Mouse (Mus musculus) intestine, embryonic 14.5 days (tissue): ENCODE measurements around the gene Rab21. TPM values are rescaled to one million over a fixed set of nuclear protein-coding genes. Genes with fewer than 3 reads are reported as not detected.

Experiments
- ATAC-seq: fragments of 200-750 bp; cut with Nextera tagmentation; replicated peaks from 2 replicates; pipeline ENCODE4 v1.8.0; 2017; ENCODE audit warnings: low read depth, moderate number of reproducible peaks, moderate TSS enrichment, moderate library complexity; ENCODE audit not compliant: low FRiP score, low TSS enrichment
- DNase-seq: peaks from one replicate; pipeline ENCODE4 v3.0.0-alpha.2; 2018; ENCODE audit warnings: low spot score
- H3K27ac ChIP-seq: fragments of 300-500 bp; sonication (generic); 2 replicates; pipeline ENCODE4 v1.5.1; 2014; ENCODE audit warnings: low read depth, mild to moderate bottlenecking, control low read depth
- H3K27me3 ChIP-seq: fragments of 300-500 bp; sonication (generic); replicated peaks from 2 replicates; pipeline ENCODE4 v1.6.1; 2014; ENCODE audit warnings: low read length, control low read depth; ENCODE audit not compliant: control insufficient read depth, insufficient read depth
- H3K36me3 ChIP-seq: fragments of 300-500 bp; sonication (generic); 2 replicates; pipeline ENCODE4 v1.6.1; 2014; ENCODE audit warnings: low read length, control low read depth; ENCODE audit not compliant: control insufficient read depth, insufficient read depth
- H3K4me1 ChIP-seq: fragments of 300-500 bp; sonication (generic); replicated peaks from 2 replicates; pipeline ENCODE4 v1.6.1; 2014; ENCODE audit warnings: low read length, control low read depth, mixed read lengths; ENCODE audit not compliant: control insufficient read depth, insufficient read depth
- H3K4me2 ChIP-seq: fragments of 300-500 bp; sonication (generic); 2 replicates; pipeline ENCODE4 v1.6.1; 2014; ENCODE audit warnings: low read length
- H3K4me3 ChIP-seq: fragments of 300-500 bp; sonication (generic); 2 replicates; pipeline ENCODE4 v1.5.1; 2014; ENCODE audit warnings: low read depth, low read length, control low read depth, mixed read lengths
- H3K9ac ChIP-seq: fragments of 300-500 bp; sonication (generic); 2 replicates; pipeline ENCODE4 v1.6.1; 2014; ENCODE audit warnings: mild to moderate bottlenecking, low read length
- H3K9me3 ChIP-seq: fragments of 300-500 bp; sonication (generic); 2 replicates; pipeline ENCODE4 v1.6.1; 2016; ENCODE audit warnings: low read length, control low read depth; ENCODE audit not compliant: control insufficient read depth
- whole genome bisulfite sequencing: fragments of 180-500 bp; shearing (Covaris S2); extraction: QIAGEN DNeasy Blood & Tissue Kit; methylation state at CpG from one replicate; pipeline ENCODE4 v1.1.7; 2014; 5-methylcytosine and 5-hydroxymethylcytosine counted together
- polyA plus RNA-seq: library from polyadenylated mRNA; unstranded; fragments of >200 nt; fragmentation: Nextera tagmentation; extraction: Ambion mirVana; gene quantifications from 2 replicates; pipeline ENCODE4 v1.2.1, GENCODE M21; 2014

Rab21 gene
- polyA plus RNA-seq, 1 experiment from 2014 or later: 7.5 TPM

- Histone ChIP-seq H3K27me3 (no peaks in the 10 kb centered on the region), H3K36me3 (no peaks in the 10 kb centered on the region), H3K4me1 (peaks cover 19% of the 10 kb centered on the region), H3K4me3 (peak overlapping the region; percentile 88), H3K9me3 (no peaks in the 10 kb centered on the region), H3K9ac (peak overlapping the region; percentile 93), H3K27ac (peak overlapping the region; percentile 94; the same call in 1 of the 2 replicates), H3K4me2 (peak overlapping the region; percentile 68)
- ATAC-seq (no peak), DNase-seq (no peak)
- 65% methylated on average over 11 of the region's 11 CpGs for WGBS
These were observed 919 bp upstream of the Rab21 start for GRCm38 (mm10) chr10:115316313-115316712.

GRCm38 (mm10) chr10:115314582-115315452, 577 bp downstream of the Rab21 start:
- Histone ChIP-seq H3K4me3 (peak overlapping the region; percentile 88), H3K36me3 (no peaks in the 10 kb centered on the region), H3K27me3 (no peaks in the 10 kb centered on the region), H3K4me2 (peak overlapping the region; percentile 68), H3K9me3 (no peaks in the 10 kb centered on the region), H3K9ac (peak overlapping the region; percentile 93), H3K27ac (peak overlapping the region; percentile 94), H3K4me1 (peaks cover 19% of the 10 kb centered on the region)
- under 1% methylated on average over 66 of the region's 73 CpGs for WGBS
- DNase-seq: peak; percentile 79
- ATAC-seq: peak; percentile 67

- Histone ChIP-seq H3K4me1 (peaks cover 19% of the 10 kb centered on the region), H3K4me2 (peak overlapping the region; percentile 68), H3K27ac (peak overlapping the region; percentile 94; the same call in 1 of the 2 replicates), H3K36me3 (no peaks in the 10 kb centered on the region), H3K27me3 (no peaks in the 10 kb centered on the region), H3K4me3 (peak overlapping the region; percentile 88), H3K9me3 (no peaks in the 10 kb centered on the region), H3K9ac (peak overlapping the region; percentile 93)
- no peak for ATAC-seq
- 20% methylated on average over 6 of the region's 6 CpGs for WGBS
- DNase-seq: no peak
These were observed 1.2 kb downstream of the Rab21 start for GRCm38 (mm10) chr10:115314287-115314581.

GRCm38 (mm10) chr10:115313641-115314286, 1.6 kb downstream of the Rab21 start:
- no peaks in the 10 kb centered on the region for H3K27me3 ChIP-seq
- no peak overlapping the region for H3K27ac ChIP-seq
- WGBS: 80% methylated on average over 14 of the region's 14 CpGs
- no peaks in the 10 kb centered on the region for H3K36me3 ChIP-seq
- H3K4me1 ChIP-seq: peaks cover 19% of the 10 kb centered on the region
- no peaks in the 10 kb centered on the region for H3K9me3 ChIP-seq
- H3K4me2 ChIP-seq: peak overlapping the region; percentile 68
- H3K4me3 ChIP-seq: peak overlapping the region; percentile 88
- peak overlapping the region; percentile 93 for H3K9ac ChIP-seq
- no peak for ATAC-seq
- no peak for DNase-seq

GRCm38 (mm10) chr10:115312732-115313131, 2.7 kb downstream of the Rab21 start:
- Histone ChIP-seq H3K27ac (no peak overlapping the region), H3K4me1 (peaks cover 19% of the 10 kb centered on the region), H3K36me3 (no peaks in the 10 kb centered on the region), H3K27me3 (no peaks in the 10 kb centered on the region), H3K9me3 (no peaks in the 10 kb centered on the region), H3K9ac (no peak overlapping the region), H3K4me3 (no peak overlapping the region), H3K4me2 (no peak overlapping the region)
- 52% methylated on average over 3 of the region's 3 CpGs for WGBS
- ATAC-seq (no peak), DNase-seq (no peak)

DNA sequence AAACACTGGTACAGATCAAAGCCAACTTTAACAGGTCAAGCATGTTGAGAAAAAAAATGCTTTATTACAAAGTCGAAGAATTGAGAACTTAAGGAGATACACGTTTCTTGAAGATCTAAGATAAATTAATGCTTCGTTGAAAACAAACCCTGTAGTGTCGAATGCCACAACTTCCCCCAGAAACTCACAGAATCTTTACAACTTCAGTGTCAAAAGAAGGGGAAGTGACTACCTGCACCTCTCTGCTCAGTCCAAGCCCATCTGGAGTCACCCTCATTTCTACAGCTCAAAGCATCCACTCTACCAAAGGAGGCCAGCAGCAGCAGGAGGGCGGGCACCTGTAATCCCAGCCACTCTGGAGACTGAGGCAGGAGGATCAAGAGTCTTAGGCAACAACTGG, 3.2 kb downstream of the Rab21 start:
- no peak for ATAC-seq
- no peaks in the 10 kb centered on the region for H3K9me3 ChIP-seq
- H3K36me3 ChIP-seq: no peaks in the 10 kb centered on the region
- no peak overlapping the region for H3K9ac ChIP-seq
- 86% methylated on average over 5 of the region's 5 CpGs for WGBS
- H3K4me3 ChIP-seq: no peak overlapping the region
- H3K4me2 ChIP-seq: no peak overlapping the region
- H3K27me3 ChIP-seq: no peaks in the 10 kb centered on the region
- H3K27ac ChIP-seq: no peak overlapping the region
- DNase-seq: no peak
- H3K4me1 ChIP-seq: peaks cover 19% of the 10 kb centered on the region

GRCm38 (mm10) chr10:115311263-115311965, 4.0 kb downstream of the Rab21 start:
- Histone ChIP-seq H3K27me3 (no peaks in the 10 kb centered on the region), H3K4me2 (no peak overlapping the region), H3K9ac (no peak overlapping the region), H3K9me3 (no peaks in the 10 kb centered on the region), H3K36me3 (no peaks in the 10 kb centered on the region), H3K4me3 (no peak overlapping the region), H3K4me1 (peaks cover 21% of the 10 kb centered on the region), H3K27ac (no peak overlapping the region)
- ATAC-seq (no peak), DNase-seq (no peak)
- 87% methylated on average over 14 of the region's 14 CpGs for WGBS

DNA sequence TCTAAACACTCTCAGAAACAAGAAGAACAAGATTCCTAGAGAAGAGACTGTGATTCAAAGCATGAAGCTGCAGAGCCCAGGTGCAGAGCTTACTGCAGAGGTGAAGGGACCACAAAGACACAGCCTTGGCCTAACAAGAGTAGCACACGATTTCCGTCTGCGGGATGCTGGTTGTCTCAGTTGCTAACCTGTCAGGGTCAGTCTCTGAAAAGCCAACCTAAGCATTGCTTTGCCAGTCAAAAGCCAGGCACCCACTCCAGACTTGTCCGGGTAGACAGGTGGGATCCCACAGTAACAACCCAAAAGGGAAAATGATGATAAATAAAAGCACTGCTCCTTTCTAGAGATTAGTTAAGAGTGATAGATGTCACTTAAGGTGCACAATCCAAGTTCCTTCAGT, 6.2 kb downstream of the Rab21 start:
- ATAC-seq (no peak), DNase-seq (no peak)
- Histone ChIP-seq H3K4me1 (peaks cover 19% of the 10 kb centered on the region), H3K36me3 (no peaks in the 10 kb centered on the region), H3K27ac (no peak overlapping the region), H3K4me3 (no peak overlapping the region), H3K9ac (no peak overlapping the region), H3K27me3 (no peaks in the 10 kb centered on the region), H3K4me2 (no peak overlapping the region), H3K9me3 (no peaks in the 10 kb centered on the region)
- WGBS: 92% methylated on average over 4 of the region's 4 CpGs
